Mouse (Mus musculus) lung, postnatal 0 days (tissue): ENCODE data around the gene Dcps.

ENCODE experiments used
- CTCF ChIP-seq: IDR thresholded peaks from 2 replicates; pipeline ENCODE4 v1.5.1; 2016; ENCODE audit warnings: antibody characterized with exemption, mild to moderate bottlenecking
- EP300 ChIP-seq: IDR thresholded peaks from 2 replicates; pipeline ENCODE4 v1.6.1; 2016; ENCODE audit warnings: antibody characterized with exemption, mild to moderate bottlenecking, control low read depth

DNA sequence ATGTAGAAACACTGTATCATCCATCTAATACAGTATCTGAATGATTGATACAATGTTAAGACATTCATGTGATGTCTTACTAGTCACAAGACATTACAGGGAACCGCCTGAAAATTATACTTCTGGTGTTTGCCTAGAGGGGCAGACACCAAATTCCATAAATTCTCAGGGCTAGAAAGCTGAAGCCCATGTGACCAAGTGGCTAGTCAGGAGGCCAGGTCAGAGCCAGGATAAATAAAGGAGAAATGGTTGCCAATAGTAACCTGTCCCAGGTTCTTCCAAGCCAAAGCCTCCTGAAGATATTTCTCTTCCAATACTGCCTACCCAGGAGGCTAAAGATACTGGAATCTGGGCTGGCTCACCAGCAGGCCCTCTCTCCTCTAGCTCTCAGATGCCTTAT, 80.1 kb downstream of the Dcps start:
- TF ChIP-seq CTCF = no peak
- TF ChIP-seq EP300 = no peak
